Mouse (Mus musculus) ES-E14 (cell line): ENCODE measurements around the gene Naglu.

Experiments
- CHD2 ChIP-seq: IDR thresholded peaks from 2 replicates; pipeline ENCODE4 v1.6.1; 2014; ENCODE audit warnings: mild to moderate bottlenecking, low read depth, low read length, inconsistent platforms
- HCFC1 ChIP-seq: IDR thresholded peaks from 2 replicates; pipeline ENCODE4 v1.6.1; 2012; ENCODE audit warnings: low read length, inconsistent platforms, borderline replicate concordance; ENCODE audit not compliant: insufficient read depth
- ZNF384 ChIP-seq: IDR thresholded peaks from 2 replicates; pipeline ENCODE4 v1.6.1; 2012; ENCODE audit warnings: low read depth, low read length, inconsistent platforms

DNA sequence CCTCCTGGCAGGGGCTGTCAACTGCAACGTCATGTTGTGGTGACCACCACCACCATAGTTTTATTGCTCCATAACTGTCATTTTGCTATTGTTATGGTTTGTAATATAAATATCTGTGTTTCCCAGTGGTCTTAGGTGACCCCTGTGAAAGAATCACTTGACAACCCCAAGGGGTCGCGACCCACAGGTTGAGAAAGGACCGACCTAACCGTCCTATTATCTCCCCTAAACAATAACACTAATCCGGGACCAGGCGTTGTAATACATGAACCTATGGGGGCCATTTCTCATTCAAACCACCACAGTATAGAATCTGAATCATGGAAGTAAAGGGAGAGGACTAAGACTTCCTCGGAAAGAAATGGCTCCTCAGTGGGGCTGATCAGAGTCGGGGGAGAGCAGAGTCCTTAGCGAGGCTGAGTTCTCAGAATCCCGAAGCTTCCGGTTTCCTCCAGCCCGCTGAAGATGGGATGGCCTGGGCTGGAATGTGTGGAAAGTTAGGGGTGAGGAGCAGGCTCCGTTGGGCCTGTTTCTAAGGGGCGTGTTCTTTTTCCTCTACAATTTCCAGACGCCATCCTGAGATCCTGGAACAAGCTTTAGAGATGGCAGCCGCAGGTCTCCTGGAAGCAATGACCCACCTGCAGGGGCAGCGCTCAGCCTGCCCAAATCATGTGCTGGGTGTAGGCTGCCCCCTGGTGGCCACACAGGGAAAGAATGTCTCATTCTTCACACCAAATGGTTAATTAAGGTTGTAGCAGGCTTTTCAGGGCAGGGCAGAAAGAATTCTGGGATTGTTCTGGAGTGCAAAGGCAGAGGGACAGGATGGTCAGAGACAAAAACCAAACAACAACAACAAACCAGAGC lies 3.0 kb upstream of the Naglu start:
- TF ChIP-seq ZNF384 = 0 out of 2 replicates have a peak, but pooled peaks have one; percentile 28
- peak; percentile 97 for TF ChIP-seq CHD2
- TF ChIP-seq HCFC1 = no peak
